Mouse (Mus musculus) MEL (cell line): Measurements from ENCODE around the gene Slc2a13.

ENCODE experiments used
- CTCF ChIP-seq, 3 experiments: IDR thresholded peaks in 2 of 3; conservative IDR thresholded peaks in 1 of 3; 2 replicates each; pipeline ENCODE4 v1.5.1; 2011 to 2012; ENCODE audit warnings: low read length in 3 of 3, low read depth in 2 of 3, mild to moderate bottlenecking in 2 of 3, improper control_type of control experiment in 1 of 3, inconsistent platforms in 1 of 3, mixed read lengths in 1 of 3, moderate library complexity in 1 of 3; ENCODE audit not compliant: control insufficient read depth in 1 of 3, insufficient read depth in 1 of 3, poor library complexity in 1 of 3, severe bottlenecking in 1 of 3
- E2F4 ChIP-seq: IDR thresholded peaks from 2 replicates; pipeline ENCODE4 v1.6.1; 2011; ENCODE audit warnings: low read depth, low read length, improper control_type of control experiment, borderline replicate concordance
- EP300 ChIP-seq, 2 experiments: IDR thresholded peaks; 2 replicates each; pipeline ENCODE4 v1.6.1; 2011; ENCODE audit warnings: improper control_type of control experiment in 2 of 2, low read length in 2 of 2, low read depth in 1 of 2, mild to moderate bottlenecking in 1 of 2
- ETS1 ChIP-seq: IDR thresholded peaks from 2 replicates; pipeline ENCODE4 v1.6.1; 2012; ENCODE audit warnings: low read depth, mild to moderate bottlenecking, inconsistent platforms, low read length, improper control_type of control experiment, moderate library complexity
- HCFC1 ChIP-seq: IDR thresholded peaks from 2 replicates; pipeline ENCODE4 v1.6.1; 2012; ENCODE audit warnings: low read depth, mild to moderate bottlenecking, inconsistent platforms, low read length, improper control_type of control experiment, moderate library complexity
- POLR2AphosphoS2 ChIP-seq: IDR thresholded peaks from 2 replicates; pipeline ENCODE4 v1.6.1; 2011; ENCODE audit warnings: low read length, improper control_type of control experiment
- SIN3A ChIP-seq: IDR thresholded peaks from 2 replicates; pipeline ENCODE4 v1.6.1; 2012; ENCODE audit warnings: low read length, improper control_type of control experiment, inconsistent platforms
- TAL1 ChIP-seq: IDR thresholded peaks from 2 replicates; pipeline ENCODE4 v1.6.1; 2012; ENCODE audit warnings: mild to moderate bottlenecking, inconsistent platforms, low read length, moderate library complexity, mixed read lengths
- USF1 ChIP-seq: IDR thresholded peaks from 2 replicates; pipeline ENCODE4 v1.6.1; 2014; ENCODE audit warnings: low read depth, mild to moderate bottlenecking, inconsistent platforms, low read length, improper control_type of control experiment, moderate library complexity
- ZC3H11A ChIP-seq: IDR thresholded peaks from 2 replicates; pipeline ENCODE4 v1.6.1; 2012; ENCODE audit warnings: low read depth, mild to moderate bottlenecking, inconsistent platforms, low read length, improper control_type of control experiment

DNA sequence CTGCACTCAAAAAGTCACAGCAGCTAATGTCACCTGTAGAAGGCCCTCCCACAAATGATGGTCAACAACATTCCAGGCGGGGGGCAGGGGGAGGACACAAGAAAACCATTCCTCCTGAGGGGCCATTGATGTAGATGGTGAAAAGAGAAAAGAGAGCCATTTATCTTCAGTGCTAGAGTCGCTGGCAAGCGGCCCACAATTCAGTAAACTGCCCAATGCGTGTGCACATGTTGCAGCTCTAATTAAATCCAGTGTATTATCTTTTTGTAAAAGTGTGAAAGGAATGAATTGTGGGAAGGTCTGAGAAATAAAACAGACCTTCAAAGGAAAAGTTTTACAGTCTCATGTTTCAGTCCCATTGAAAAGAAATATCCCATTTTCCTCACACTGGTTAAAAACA is 28.5 kb downstream of the Slc2a13 start:
- TF ChIP-seq E2F4 (no peak), USF1 (no peak), ZC3H11A (no peak), CTCF (IDR thresholded peaks at IDR 0.05 in 2 of 3, conservative IDR thresholded peaks at IDR 0.05 in 1 of 3; ENCODE audit: control insufficient read depth in 1 of 3, insufficient read depth in 1 of 3, low read depth in 2 of 3, low read length in 3 of 3, poor library complexity in 1 of 3, severe bottlenecking in 1 of 3) (no peak), HCFC1 (no peak), EP300 (IDR thresholded peaks at IDR 0.05; ENCODE audit: low read depth in 1 of 2, low read length in 2 of 2) (no peak), SIN3A (no peak), TAL1 (no peak), POLR2AphosphoS2 (no peak), ETS1 (no peak)
